ENCODE assay signal across 8 mouse cellular contexts in the genomic region with DNA sequence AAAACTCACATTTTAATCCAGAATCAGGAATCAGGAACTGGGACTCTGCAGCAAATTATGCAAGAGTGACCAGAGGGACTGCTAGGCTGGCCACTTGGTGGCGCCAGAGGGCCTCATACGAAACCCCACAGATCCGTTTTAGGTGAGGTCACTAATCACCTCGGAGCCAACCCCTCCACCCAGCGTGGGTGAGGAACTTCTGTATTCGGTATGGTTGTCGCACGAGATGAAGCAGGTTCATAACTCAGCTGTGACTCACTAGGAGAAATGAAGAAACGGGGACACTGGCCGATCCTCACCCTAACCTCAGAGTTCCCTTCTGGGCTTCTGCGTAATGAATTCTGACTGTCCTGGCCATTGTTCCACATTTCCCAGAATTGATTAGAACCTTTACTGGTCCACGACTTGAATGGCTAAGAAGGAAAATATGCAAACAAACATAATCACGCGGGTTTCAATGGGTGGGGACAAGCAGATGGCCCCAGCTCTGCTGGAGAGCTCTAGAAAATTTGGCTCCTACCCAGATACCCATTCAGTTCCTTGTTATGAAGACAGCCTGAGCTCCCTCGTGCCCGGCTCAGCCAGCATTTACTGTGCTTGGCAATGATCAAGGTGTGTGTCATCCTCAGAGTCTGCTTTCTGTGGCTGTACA.
DNase-seq lines count a peak whose midpoint lies in the region; ATAC-seq and TF ChIP-seq lines count a peak whose summit lies in the region.

No protein-coding gene starts in this region.

- TF ChIP-seq CTCF in stomach, postnatal 0 days (IDR thresholded peaks at IDR 0.05; ENCODE audit: low read depth) = peak; percentile 86

- 0 out of 2 replicates have a peak, but pooled peaks cover under 1% of the 10 kb centered on the region for H3K4me1 ChIP-seq in intestine, embryonic 14.5 days (replicated peaks; ENCODE audit: control insufficient read depth, insufficient read depth, low read length)
- no peaks in the 10 kb centered on the region for H3K4me1 ChIP-seq in intestine, embryonic 16.5 days (ENCODE audit: control insufficient read depth, insufficient read depth, low read length)
- peaks cover 2% of the 10 kb centered on the region; the same call in 1 of the 2 replicates for H3K4me1 ChIP-seq in hindbrain, embryonic 16.5 days (ENCODE audit: control insufficient read depth, insufficient read depth, low read depth, low read length)
- no peaks in the 10 kb centered on the region for H3K4me1 ChIP-seq in stomach, postnatal 0 days (replicated peaks; ENCODE audit: control insufficient read depth, insufficient read depth)

- H3K9me3 ChIP-seq in intestine, embryonic 14.5 days (ENCODE audit: control insufficient read depth, low read length) = peaks cover 4% of the 10 kb centered on the region; the same call in 1 of the 2 replicates
- H3K9me3 ChIP-seq in intestine, embryonic 16.5 days (ENCODE audit: control insufficient read depth, low read length) = no peaks in the 10 kb centered on the region
- peaks cover 6% of the 10 kb centered on the region; the same call in 1 of the 2 replicates for H3K9me3 ChIP-seq in hindbrain, embryonic 16.5 days (ENCODE audit: control insufficient read depth, low read length)
- H3K9me3 ChIP-seq in stomach, postnatal 0 days (ENCODE audit: control insufficient read depth, low read length) = no peaks in the 10 kb centered on the region

- intact Hi-C loops in left cerebral cortex, postnatal 4 days (cut with DNase I) = no loop called here

- H3K9ac ChIP-seq in intestine, embryonic 14.5 days (ENCODE audit: low read length) = no peak overlapping the region
- H3K9ac ChIP-seq in intestine, embryonic 16.5 days (ENCODE audit: low read depth, low read length) = no peak overlapping the region
- no peak overlapping the region; the same call in 1 of the 2 replicates for H3K9ac ChIP-seq in hindbrain, embryonic 16.5 days (ENCODE audit: low read depth, low read length)
- H3K9ac ChIP-seq in stomach, postnatal 0 days (ENCODE audit: low read length) = no peak overlapping the region

- no peaks in the 10 kb centered on the region for H3K36me3 ChIP-seq in intestine, embryonic 14.5 days (ENCODE audit: control insufficient read depth, insufficient read depth, low read length)
- H3K36me3 ChIP-seq in intestine, embryonic 16.5 days (ENCODE audit: control insufficient read depth, insufficient read depth, low read length) = no peaks in the 10 kb centered on the region
- no peaks in the 10 kb centered on the region for H3K36me3 ChIP-seq in hindbrain, embryonic 16.5 days (ENCODE audit: control insufficient read depth, insufficient read depth, low read length)
- no peaks in the 10 kb centered on the region for H3K36me3 ChIP-seq in myocyte (ENCODE audit: control insufficient read depth, insufficient read depth)
- H3K36me3 ChIP-seq in stomach, postnatal 0 days (ENCODE audit: control insufficient read depth, insufficient read depth, low read length) = no peaks in the 10 kb centered on the region

- H3ac ChIP-seq in myocyte (ENCODE audit: control insufficient read depth, insufficient read length) = no peak overlapping the region

- no peak for TF ChIP-seq EP300 in stomach, postnatal 0 days (optimal IDR thresholded peaks at IDR 0.05)

- no peak overlapping the region for H3K4me2 ChIP-seq in intestine, embryonic 14.5 days (ENCODE audit: low read length)
- no peak overlapping the region for H3K4me2 ChIP-seq in intestine, embryonic 16.5 days (ENCODE audit: low read depth, low read length)
- peak overlapping the region; percentile 45 for H3K4me2 ChIP-seq in hindbrain, embryonic 16.5 days (ENCODE audit: low read length)
- H3K4me2 ChIP-seq in myocyte (ENCODE audit: low read depth) = peak overlapping the region; percentile 53
- no peak overlapping the region; the same call in 1 of the 2 replicates for H3K4me2 ChIP-seq in stomach, postnatal 0 days (replicated peaks; ENCODE audit: low read depth)

- no peak for TF ChIP-seq POLR2A in myocyte (IDR thresholded peaks at IDR 0.05; ENCODE audit: insufficient read length, low read depth)

- H3K27me3 ChIP-seq in intestine, embryonic 14.5 days (replicated peaks; ENCODE audit: control insufficient read depth, insufficient read depth, low read length) = no peaks in the 10 kb centered on the region
- H3K27me3 ChIP-seq in intestine, embryonic 16.5 days (replicated peaks; ENCODE audit: control insufficient read depth, insufficient read depth, low read length) = no peaks in the 10 kb centered on the region
- no peaks in the 10 kb centered on the region for H3K27me3 ChIP-seq in hindbrain, embryonic 16.5 days (replicated peaks; ENCODE audit: control insufficient read depth, insufficient read depth, low read length)
- H3K27me3 ChIP-seq in myocyte (ENCODE audit: control insufficient read depth, insufficient read depth, insufficient read length) = no peaks in the 10 kb centered on the region
- H3K27me3 ChIP-seq in stomach, postnatal 0 days (ENCODE audit: control insufficient read depth, insufficient read depth, low read length) = no peaks in the 10 kb centered on the region

- H3K79me2 ChIP-seq in myocyte (ENCODE audit: control insufficient read depth, insufficient read depth) = no peaks in the 10 kb centered on the region

- 0 out of 2 replicates have a peak, but pooled peaks have one; percentile 36 for ATAC-seq in intestine, embryonic 14.5 days (replicated peaks; ENCODE audit: low FRiP score, low TSS enrichment, low read depth)
- ATAC-seq in intestine, embryonic 16.5 days = no peak
- peak; percentile 91 for ATAC-seq in hindbrain, embryonic 16.5 days
- ATAC-seq in stomach, postnatal 0 days (ENCODE audit: low FRiP score, low TSS enrichment) = peak; percentile 79

- DNase-seq in intestine, embryonic 14.5 days (ENCODE audit: low spot score) = peak; percentile 81
- DNase-seq in cerebellum, postnatal 36 days = peak; percentile 68 to 73
- DNase-seq in gastrocnemius, adult 18-20 months (ENCODE audit: low spot score) = peak; percentile 87
- peak; percentile 91 for DNase-seq in left cerebral cortex, postnatal 4 days
- DNase-seq in stomach, postnatal 0 days (ENCODE audit: low spot score) = peak; percentile 77

- 38% methylated on average over 16 of the region's 16 CpGs for WGBS in intestine, embryonic 14.5 days
- 37% methylated on average over 16 of the region's 16 CpGs for WGBS in intestine, embryonic 16.5 days
- WGBS in hindbrain, embryonic 16.5 days = 22% methylated on average over 16 of the region's 16 CpGs
- 32% methylated on average over 16 of the region's 16 CpGs for WGBS in stomach, postnatal 0 days

- no peak overlapping the region for H3K27ac ChIP-seq in intestine, embryonic 14.5 days (ENCODE audit: low read depth)
- H3K27ac ChIP-seq in intestine, embryonic 16.5 days (ENCODE audit: low read length) = no peak overlapping the region
- no peak overlapping the region for H3K27ac ChIP-seq in hindbrain, embryonic 16.5 days (ENCODE audit: low read depth, low read length)
- H3K27ac ChIP-seq in stomach, postnatal 0 days (replicated peaks) = no peak overlapping the region

- H3K4me3 ChIP-seq in intestine, embryonic 14.5 days (ENCODE audit: low read depth, low read length) = no peak overlapping the region
- H3K4me3 ChIP-seq in intestine, embryonic 16.5 days (ENCODE audit: low read length) = no peak overlapping the region
- H3K4me3 ChIP-seq in hindbrain, embryonic 16.5 days (ENCODE audit: low read length) = peak overlapping the region; percentile 27
- H3K4me3 ChIP-seq in myocyte = peak overlapping the region; percentile 5
- H3K4me3 ChIP-seq in stomach, postnatal 0 days (ENCODE audit: low read depth, low read length) = no peak overlapping the region

TF ChIP-seq in myocyte, 11 proteins besides CTCF, POLR2A, EP300 and RAD21:
- no peak for TF ChIP-seq USF1 (IDR thresholded peaks at IDR 0.05; ENCODE audit: low read depth)
- TF ChIP-seq TCF3 (IDR thresholded peaks at IDR 0.05; ENCODE audit: insufficient read length, low read depth) = no peak
- TF ChIP-seq E2F4 (IDR thresholded peaks at IDR 0.05; ENCODE audit: insufficient read depth) = no peak
- no peak for TF ChIP-seq MYOG (IDR thresholded peaks at IDR 0.05; ENCODE audit: control insufficient read depth in 1 of 3, insufficient read depth in 1 of 3, insufficient read length in 2 of 3, low read depth in 2 of 3)
- TF ChIP-seq MYOD1 (IDR thresholded peaks at IDR 0.05; ENCODE audit: control insufficient read depth in 1 of 3, insufficient read length in 2 of 3, low read depth in 2 of 3) = no peak
- TF ChIP-seq CEBPB (IDR thresholded peaks at IDR 0.05; ENCODE audit: insufficient read depth, poor library complexity, severe bottlenecking) = no peak
- no peak for TF ChIP-seq REST (IDR thresholded peaks at IDR 0.05; ENCODE audit: insufficient read depth, insufficient read length)
- TF ChIP-seq SRF (IDR thresholded peaks at IDR 0.05; ENCODE audit: control insufficient read depth, insufficient read length, low read depth) = no peak

Comparison
In these comparisons a context has a peak if more than half of its experiments do, and no peak if none do; other contexts are left out.
1. H3K4me2 ChIP-seq: peak in hindbrain, embryonic 16.5 days (single experiment) and myocyte (single experiment); none in intestine, embryonic 14.5 days (single experiment), intestine, embryonic 16.5 days (single experiment) and stomach, postnatal 0 days (single experiment).
2. H3K4me3 ChIP-seq: peak in hindbrain, embryonic 16.5 days (single experiment) and myocyte (single experiment); none in intestine, embryonic 14.5 days (single experiment), intestine, embryonic 16.5 days (single experiment) and stomach, postnatal 0 days (single experiment).
3. Peak in every context shown above with its lines, with median percentiles within 50 percentile points of each other: DNase-seq.